Mouse (Mus musculus) frontal cortex, adult 2 months (tissue): ENCODE measurements around the gene Tomm22. TPM values are rescaled to one million over a fixed set of nuclear protein-coding genes. Genes with fewer than 3 reads are reported as not detected.

ENCODE experiments used
- DNase-seq, 2 experiments: peaks; one replicate each; pipeline ENCODE4 v3.0.0; 2022; ENCODE audit warnings: low spot score in 1 of 2; ENCODE audit errors: extremely low spot score in 1 of 2
- polyA plus RNA-seq: library from polyadenylated mRNA; depleted of rRNA; stranded (reverse); fragments of >200 nt; gene quantifications from 2 replicates; pipeline ENCODE4 v1.2.3, GENCODE M21; 2012; rRNA removed

The Tomm22 gene
- polyA plus RNA-seq, 1 experiment: 97.1 TPM

GRCm38 (mm10) chr15:79716710-79717109, 46.0 kb downstream of the Tomm22 start:
- DNase-seq: no peak

GRCm38 (mm10) chr15:79720267-79720666, 49.6 kb downstream of the Tomm22 start:
- no peak for DNase-seq

GRCm38 (mm10) chr15:79720796-79721195, 50.1 kb downstream of the Tomm22 start:
- DNase-seq: no peak

Other genes with a start within 250 kb of the Tomm22 start
- 195 and 198 TPM in 2 replicates for gene Csnk1e, start 215.3 kb upstream of the Tomm22 start, polyA plus RNA-seq
- gene Kcnj4, start 165.6 kb upstream of the Tomm22 start, polyA plus RNA-seq: 169 and 176 TPM in 2 replicates
- gene Kdelr3, start 154.4 kb upstream of the Tomm22 start, polyA plus RNA-seq: 1.6 TPM in 2 replicates
- gene Ddx17, start 124.1 kb upstream of the Tomm22 start, polyA plus RNA-seq: 560 and 674 TPM in 2 replicates
- 2.3 and 3.4 TPM in 2 replicates for gene Dmc1, start 65.8 kb upstream of the Tomm22 start, polyA plus RNA-seq
- gene Fam227a, start 11.9 kb upstream of the Tomm22 start, polyA plus RNA-seq: 15.8 and 19.0 TPM in 2 replicates
- 39.3 and 45.0 TPM in 2 replicates for gene Cby1, start 11.7 kb upstream of the Tomm22 start, polyA plus RNA-seq
- 53.0 and 53.8 TPM in 2 replicates for gene Josd1, start 17.1 kb downstream of the Tomm22 start, polyA plus RNA-seq
- gene Gtpbp1, start 20.0 kb downstream of the Tomm22 start, polyA plus RNA-seq: 45.0 and 46.6 TPM in 2 replicates
- gene Sun2, start 71.7 kb downstream of the Tomm22 start, polyA plus RNA-seq: 28.1 and 30.4 TPM in 2 replicates
- 84.6 and 85.4 TPM in 2 replicates for gene Dnal4, start 107.0 kb downstream of the Tomm22 start, polyA plus RNA-seq
- 293 and 296 TPM in 2 replicates for gene Nptxr, start 133.9 kb downstream of the Tomm22 start, polyA plus RNA-seq
- gene Npcd, start 163.4 kb downstream of the Tomm22 start, polyA plus RNA-seq: 2.9 and 4.8 TPM in 2 replicates
- gene Cbx6, start 163.8 kb downstream of the Tomm22 start, polyA plus RNA-seq: 257 and 263 TPM in 2 replicates
- 7.1 and 7.4 TPM in 2 replicates for gene Apobec3, start 220.8 kb downstream of the Tomm22 start, polyA plus RNA-seq